Mouse (Mus musculus) bone marrow macrophage, adult 2 months (primary cell): Measurements from ENCODE around the gene Gm20518. TPM values are rescaled to one million over a fixed set of nuclear protein-coding genes. Genes with fewer than 3 reads are reported as not detected.

Source experiments
- H3K27ac ChIP-seq: 2 replicates; pipeline ENCODE4 v1.5.1; 2012; ENCODE audit warnings: low read depth, low read length; ENCODE audit not compliant: insufficient read depth
- H3K4me1 ChIP-seq: 2 replicates; pipeline ENCODE4 v1.6.1; 2012; ENCODE audit warnings: low read length; ENCODE audit not compliant: control insufficient read depth, insufficient read depth
- H3K4me3 ChIP-seq: 2 replicates; pipeline ENCODE4 v1.5.1; 2012; ENCODE audit warnings: mild to moderate bottlenecking, low read length, moderate library complexity; ENCODE audit not compliant: insufficient read depth
- CTCF ChIP-seq: IDR thresholded peaks from 2 replicates; pipeline ENCODE4 v1.5.1; 2012; ENCODE audit warnings: low read depth, mild to moderate bottlenecking, low read length, moderate library complexity
- POLR2A ChIP-seq: IDR thresholded peaks from 2 replicates; pipeline ENCODE4 v1.6.1; 2012; ENCODE audit warnings: mild to moderate bottlenecking, low read depth, low read length, borderline replicate concordance
- polyA plus RNA-seq: library from polyadenylated mRNA; stranded (reverse); fragments of >200 nt; gene quantifications from 2 replicates; pipeline ENCODE4 v1.2.4, GENCODE M21; 2012; ENCODE audit not compliant: missing spikeins, insufficient read depth, insufficient read length

Gm20518 gene
- polyA plus RNA-seq, 1 experiment: not detected

- Histone ChIP-seq H3K4me3 (no peak overlapping the region), H3K4me1 (peaks cover 13% of the 10 kb centered on the region), H3K27ac (no peak overlapping the region)
- TF ChIP-seq POLR2A (no peak), CTCF (no peak)
Measured at GRCm38 (mm10) chr16:17875174-17875573, 16.3 kb downstream of the Gm20518 start.

GRCm38 (mm10) chr16:17872995-17873394, 18.5 kb downstream of the Gm20518 start:
- no peak for TF ChIP-seq CTCF
- no peak for TF ChIP-seq POLR2A
- no peak overlapping the region for H3K27ac ChIP-seq

DNA sequence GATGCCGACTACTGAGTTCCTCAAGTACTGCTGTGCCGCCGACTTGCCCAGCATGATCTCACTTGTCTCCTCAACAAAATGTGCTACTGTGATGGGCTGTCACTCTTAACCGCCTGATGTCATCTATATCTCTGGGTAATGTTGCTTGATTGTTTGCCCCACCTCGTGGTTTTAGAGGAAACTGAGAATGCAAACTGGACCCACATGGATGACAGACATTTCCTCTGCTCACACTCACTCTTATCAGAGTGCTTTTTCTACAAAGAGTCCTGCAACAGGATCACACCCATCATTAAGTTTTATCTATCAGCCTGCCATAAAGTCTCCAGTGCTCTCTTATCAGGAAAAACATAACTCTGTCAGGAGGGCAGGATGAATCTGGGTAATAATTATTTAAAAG, 20.2 kb downstream of the Gm20518 start:
- TF ChIP-seq POLR2A: no peak
- TF ChIP-seq CTCF: no peak
- H3K27ac ChIP-seq: no peak overlapping the region
- peaks cover 16% of the 10 kb centered on the region for H3K4me1 ChIP-seq
- no peak overlapping the region for H3K4me3 ChIP-seq

More at GRCm38 (mm10) chr16:17872995-17873394, 18.5 kb downstream of the Gm20518 start:
- Histone ChIP-seq H3K4me1 (peaks cover 16% of the 10 kb centered on the region), H3K4me3 (no peak overlapping the region)

GRCm38 (mm10) chr16:17865770-17866169, 25.7 kb downstream of the Gm20518 start:
- Histone ChIP-seq H3K4me3 (no peak overlapping the region), H3K4me1 (peaks cover 5% of the 10 kb centered on the region), H3K27ac (no peak overlapping the region)
- TF ChIP-seq CTCF: no peak
- TF ChIP-seq POLR2A: no peak

DNA sequence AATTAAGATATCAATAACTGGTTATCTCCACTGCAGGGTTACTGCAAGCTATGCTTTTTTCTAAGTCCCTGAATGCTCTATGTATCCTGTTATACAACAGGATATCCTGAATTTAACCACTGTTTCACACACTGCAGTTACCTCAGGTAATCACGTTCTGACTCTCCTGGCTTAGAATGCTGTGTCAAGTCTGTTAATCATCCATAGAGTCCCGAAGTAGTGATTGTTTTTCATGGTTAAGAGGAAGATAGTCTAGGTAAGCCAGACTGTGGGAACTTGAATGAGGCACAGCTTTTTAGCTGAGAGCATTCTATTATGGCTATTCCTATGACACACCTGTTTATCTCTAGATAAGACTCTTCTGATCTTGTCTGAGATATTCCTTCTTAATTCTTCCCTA, 26.2 kb downstream of the Gm20518 start:
- Histone ChIP-seq H3K4me1 (peaks cover 5% of the 10 kb centered on the region), H3K27ac (no peak overlapping the region), H3K4me3 (no peak overlapping the region)
- TF ChIP-seq CTCF: no peak
- TF ChIP-seq POLR2A: no peak

- no peak overlapping the region for H3K4me3 ChIP-seq
- TF ChIP-seq CTCF: peak; percentile 34; the same call in 1 of the 2 replicates
- no peak for TF ChIP-seq POLR2A
- no peak overlapping the region for H3K27ac ChIP-seq
- no peaks in the 10 kb centered on the region for H3K4me1 ChIP-seq
Measured at GRCm38 (mm10) chr16:17858592-17858991, 32.9 kb downstream of the Gm20518 start.

GRCm38 (mm10) chr16:17857157-17857556, 34.3 kb downstream of the Gm20518 start:
- no peaks in the 10 kb centered on the region for H3K4me1 ChIP-seq
- no peak overlapping the region for H3K27ac ChIP-seq
- TF ChIP-seq CTCF: no peak
- TF ChIP-seq POLR2A: no peak
- H3K4me3 ChIP-seq: no peak overlapping the region

DNA sequence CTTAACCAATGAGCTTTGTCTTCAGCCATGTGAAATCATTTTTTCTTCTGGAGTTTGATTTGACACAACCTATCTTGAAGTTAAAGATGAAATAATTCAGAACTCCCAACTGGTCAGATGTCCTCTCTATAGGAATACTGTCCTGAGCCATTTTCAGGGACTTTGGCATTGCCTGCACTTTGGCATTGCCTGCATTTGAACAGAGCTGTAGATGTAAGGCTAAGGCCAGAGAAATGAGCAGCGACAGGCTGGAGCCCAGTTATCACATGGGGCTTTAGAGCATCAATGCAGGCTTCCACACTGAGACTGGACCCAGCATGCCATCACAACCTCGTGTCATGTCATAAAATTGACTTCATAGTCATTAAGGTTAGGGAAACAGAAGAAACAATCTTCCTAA, 38.2 kb downstream of the Gm20518 start:
- no peaks in the 10 kb centered on the region for H3K4me1 ChIP-seq
- TF ChIP-seq POLR2A (no peak), CTCF (no peak)
- H3K27ac ChIP-seq: no peak overlapping the region
- no peak overlapping the region for H3K4me3 ChIP-seq

- Histone ChIP-seq H3K27ac (no peak overlapping the region), H3K4me1 (no peaks in the 10 kb centered on the region), H3K4me3 (no peak overlapping the region)
- TF ChIP-seq POLR2A (no peak), CTCF (no peak)
Measured at GRCm38 (mm10) chr16:17851860-17852259, 39.6 kb downstream of the Gm20518 start.

DNA sequence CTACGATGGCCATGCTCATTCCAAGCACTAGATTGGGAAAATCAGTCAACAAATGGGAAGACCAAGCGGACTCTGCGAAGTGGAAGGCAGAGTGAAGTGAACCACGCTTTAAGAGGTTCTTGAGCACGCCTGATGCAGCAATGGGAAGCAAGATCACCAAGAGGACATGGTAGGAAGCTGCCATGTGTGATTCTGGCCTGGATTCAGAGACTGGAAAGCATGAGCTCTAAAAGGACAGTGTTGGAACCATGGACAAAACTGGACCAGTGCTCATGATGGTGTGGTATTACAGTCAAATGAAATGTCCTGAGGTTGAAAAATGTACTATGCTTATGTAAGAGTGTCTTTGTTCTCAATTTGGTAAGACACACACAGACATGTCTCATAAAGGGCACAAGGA, 40.1 kb downstream of the Gm20518 start:
- no peaks in the 10 kb centered on the region for H3K4me1 ChIP-seq
- TF ChIP-seq POLR2A (no peak), CTCF (no peak)
- no peak overlapping the region for H3K4me3 ChIP-seq
- no peak overlapping the region for H3K27ac ChIP-seq

GRCm38 (mm10) chr16:17849486-17849885, 42.0 kb downstream of the Gm20518 start:
- Histone ChIP-seq H3K4me3 (no peak overlapping the region), H3K4me1 (no peaks in the 10 kb centered on the region), H3K27ac (no peak overlapping the region)
- TF ChIP-seq POLR2A (no peak), CTCF (no peak)

DNA sequence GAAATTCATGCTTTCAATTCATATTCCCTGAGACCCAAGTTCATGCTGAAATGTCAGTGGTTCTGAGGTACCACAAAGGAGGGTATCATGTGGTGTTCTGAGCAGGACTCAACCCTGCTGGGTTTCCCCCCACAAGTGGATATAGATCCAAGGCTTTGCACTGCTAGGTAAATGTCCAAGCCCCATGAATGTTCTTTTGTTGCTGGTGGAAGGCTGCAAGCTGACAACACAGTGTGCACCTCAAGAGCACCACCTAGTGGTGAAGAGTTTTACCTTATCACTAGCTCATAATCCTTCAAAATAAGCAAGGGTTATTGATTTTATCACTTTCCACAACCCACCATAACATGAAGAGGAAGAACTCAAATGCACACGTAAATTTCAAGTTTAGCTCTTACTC, 42.5 kb downstream of the Gm20518 start:
- TF ChIP-seq POLR2A: no peak
- TF ChIP-seq CTCF: peak; percentile 61; the same call in 1 of the 2 replicates
- Histone ChIP-seq H3K4me1 (no peaks in the 10 kb centered on the region), H3K4me3 (no peak overlapping the region), H3K27ac (no peak overlapping the region)
